Mouse (Mus musculus) liver, adult 2 months (tissue): ENCODE data around the gene Folr1. TPM values are rescaled to one million over a fixed set of nuclear protein-coding genes. Genes with fewer than 3 reads are reported as not detected.

Experiments used
- DNase-seq: peaks from one replicate; pipeline ENCODE4 v3.0.0-alpha.2; 2011; ENCODE audit warnings: low read depth, low spot score; ENCODE audit errors: extremely low read depth
- H3K27ac ChIP-seq: fragments of 200-500 bp; replicated peaks from 2 replicates; pipeline ENCODE4 v1.5.1; 2012; ENCODE audit warnings: low read depth, mild to moderate bottlenecking, control low read depth, inconsistent platforms, low read length; ENCODE audit not compliant: insufficient read depth
- H3K27me3 ChIP-seq: fragments of 200-500 bp; 2 replicates; pipeline ENCODE4 v1.6.1; 2012; ENCODE audit warnings: mild to moderate bottlenecking, moderate library complexity, low read length, inconsistent platforms; ENCODE audit not compliant: control insufficient read depth, insufficient read depth
- H3K36me3 ChIP-seq: fragments of 200-500 bp; 2 replicates; pipeline ENCODE4 v1.6.1; 2012; ENCODE audit warnings: low read length, inconsistent platforms; ENCODE audit not compliant: control insufficient read depth, insufficient read depth
- H3K4me1 ChIP-seq: fragments of 200-500 bp; 2 replicates; pipeline ENCODE4 v1.6.1; 2011; ENCODE audit warnings: low read length; ENCODE audit not compliant: control insufficient read depth, insufficient read depth
- H3K4me3 ChIP-seq: fragments of 200-500 bp; 2 replicates; pipeline ENCODE4 v1.5.1; 2011; ENCODE audit warnings: low read depth, mild to moderate bottlenecking, control low read depth, low read length, moderate library complexity; ENCODE audit not compliant: insufficient read depth
- H3K79me2 ChIP-seq: fragments of 200-500 bp; 2 replicates; pipeline ENCODE4 v1.6.1; 2012; ENCODE audit warnings: inconsistent platforms, mild to moderate bottlenecking, low read length, moderate library complexity; ENCODE audit not compliant: control insufficient read depth, insufficient read depth
- H3K9ac ChIP-seq: fragments of 200-500 bp; 2 replicates; pipeline ENCODE4 v1.6.1; 2012; ENCODE audit warnings: low read depth, mild to moderate bottlenecking, control low read depth, inconsistent platforms, low read length
- CTCF ChIP-seq: fragments of 200-500 bp; IDR thresholded peaks from 2 replicates; pipeline ENCODE4 v1.5.1; 2011; ENCODE audit warnings: low read depth, low read length, control low read depth
- POLR2A ChIP-seq: fragments of 200-500 bp; IDR thresholded peaks from 2 replicates; pipeline ENCODE4 v1.6.1; 2011; ENCODE audit warnings: low read length, control low read depth; ENCODE audit not compliant: insufficient read depth; ENCODE audit errors: extremely low read depth
- WGBS: fragments of 180-500 bp; shearing (Covaris S2); methylation state at CpG from one replicate; pipeline ENCODE4 v1.1.7; 2018; 5-methylcytosine and 5-hydroxymethylcytosine counted together
- polyA plus RNA-seq: library from polyadenylated mRNA; depleted of rRNA; stranded (reverse); fragments of >200 nt; gene quantifications from 2 replicates; pipeline ENCODE4 v1.2.3, GENCODE M21; 2012; rRNA removed
- total RNA-seq: library from RNA; depleted of rRNA; stranded (reverse); fragments of >200 nt; gene quantifications from 2 replicates; pipeline ENCODE4 v1.2.3, GENCODE M21; 2014; rRNA removed

The Folr1 gene
- total and polyA plus RNA-seq, 2 experiments = 0.23 TPM; not detected in 1

- no peaks in the 10 kb centered on the region for H3K36me3 ChIP-seq
- TF ChIP-seq CTCF (no peak), POLR2A (no peak)
- peaks cover 6% of the 10 kb centered on the region; the same call in 1 of the 2 replicates for H3K4me1 ChIP-seq
- H3K9ac ChIP-seq = no peak within 1 kb of the TSS
- DNase-seq = no peak
- H3K79me2 ChIP-seq = no peaks in the 10 kb centered on the region
- H3K27me3 ChIP-seq = peaks cover 14% of the 10 kb centered on the region
- WGBS = 3% methylated on average over 45 of the region's 45 CpGs
- no peak within 1 kb of the TSS for H3K27ac ChIP-seq
- H3K4me3 ChIP-seq = no peak within 1 kb of the TSS
Measured at GRCm38 (mm10) chr7:101817861-101818401, 52.7 kb downstream of the Folr1 start, which contains the start of gene Phox2a. Phox2a (plus strand) TSS chr7:101818313.

Other genes with a start within 250 kb of the Folr1 start
- 36.4 and 45.2 TPM in 2 replicates for gene Clpb, start 207.2 kb downstream of the Folr1 start, total RNA-seq
- 43.2 and 56.2 TPM in 2 replicates for gene Clpb, start 207.2 kb downstream of the Folr1 start, polyA plus RNA-seq
- not detected in 2 replicates for gene Phox2a, start 52.5 kb downstream of the Folr1 start, total RNA-seq
- not detected in 2 replicates for gene Phox2a, start 52.5 kb downstream of the Folr1 start, polyA plus RNA-seq
- gene Inppl1, start 32.6 kb downstream of the Folr1 start, total RNA-seq = 10.9 and 13.5 TPM in 2 replicates
- 25.4 and 32.9 TPM in 2 replicates for gene Inppl1, start 32.6 kb downstream of the Folr1 start, polyA plus RNA-seq
- 19.7 and 37.4 TPM in 2 replicates for gene Folr2, start 13.6 kb downstream of the Folr1 start, total RNA-seq
- gene Folr2, start 13.6 kb downstream of the Folr1 start, polyA plus RNA-seq = 13.3 and 23.1 TPM in 2 replicates
- gene Anapc15, start 7.1 kb downstream of the Folr1 start, total RNA-seq = 16.6 and 17.1 TPM in 2 replicates
- gene Anapc15, start 7.1 kb downstream of the Folr1 start, polyA plus RNA-seq = 27.3 and 31.8 TPM in 2 replicates
- gene Lamtor1, start 35.1 kb upstream of the Folr1 start, total RNA-seq = 64.1 and 75.7 TPM in 2 replicates
- 159 and 171 TPM in 2 replicates for gene Lamtor1, start 35.1 kb upstream of the Folr1 start, polyA plus RNA-seq
- 0.07 TPM in 1 of 2 replicates, not detected in the other for gene Tomt, start 35.6 kb upstream of the Folr1 start, total RNA-seq
- 0.19 and 0.22 TPM in 2 replicates for gene Tomt, start 35.6 kb upstream of the Folr1 start, polyA plus RNA-seq
- gene Lrrc51, start 63.1 kb upstream of the Folr1 start, total RNA-seq = 3.1 and 3.3 TPM in 2 replicates
- gene Lrrc51, start 63.1 kb upstream of the Folr1 start, polyA plus RNA-seq = 5.2 and 5.3 TPM in 2 replicates
- gene Numa1, start 63.3 kb upstream of the Folr1 start, total RNA-seq = 31.8 and 34.8 TPM in 2 replicates
- gene Numa1, start 63.3 kb upstream of the Folr1 start, polyA plus RNA-seq = 22.2 and 26.7 TPM in 2 replicates
- 15.7 TPM in 2 replicates for gene Il18bp, start 147.9 kb upstream of the Folr1 start, total RNA-seq
- 14.2 and 26.4 TPM in 2 replicates for gene Il18bp, start 147.9 kb upstream of the Folr1 start, polyA plus RNA-seq
- 16.2 and 17.1 TPM in 2 replicates for gene Rnf121, start 194.7 kb upstream of the Folr1 start, total RNA-seq
- 18.3 and 21.1 TPM in 2 replicates for gene Rnf121, start 194.7 kb upstream of the Folr1 start, polyA plus RNA-seq
- gene Xndc1, start 194.7 kb upstream of the Folr1 start, total RNA-seq = 4.8 and 4.9 TPM in 2 replicates
- 3.2 and 5.9 TPM in 2 replicates for gene Xndc1, start 194.7 kb upstream of the Folr1 start, polyA plus RNA-seq
- gene Xntrpc, start 194.9 kb upstream of the Folr1 start, total RNA-seq = 0.18 and 0.74 TPM in 2 replicates
- 0.75 and 0.83 TPM in 2 replicates for gene Xntrpc, start 194.9 kb upstream of the Folr1 start, polyA plus RNA-seq
- gene Trpc2, start 212.3 kb upstream of the Folr1 start, total RNA-seq = 0.09 TPM in 1 of 2 replicates, not detected in the other
- 0.04 TPM in 1 of 2 replicates, not detected in the other for gene Trpc2, start 212.3 kb upstream of the Folr1 start, polyA plus RNA-seq
- gene Art1, start 231.0 kb upstream of the Folr1 start, total RNA-seq = 0.28 TPM in 1 of 2 replicates, not detected in the other
- gene Art1, start 231.0 kb upstream of the Folr1 start, polyA plus RNA-seq = not detected in 2 replicates
- not detected in 2 replicates for gene Art5, start 238.7 kb upstream of the Folr1 start, total RNA-seq
- gene Art5, start 238.7 kb upstream of the Folr1 start, polyA plus RNA-seq = not detected in 2 replicates
- not detected in 2 replicates for gene Chrna10, start 246.0 kb upstream of the Folr1 start, total RNA-seq
- gene Chrna10, start 246.0 kb upstream of the Folr1 start, polyA plus RNA-seq = 0.04 TPM in 1 of 2 replicates, not detected in the other